Mouse (Mus musculus) mammary gland, adult 2 months (tissue): ENCODE measurements around the gene Dusp10. TPM values are rescaled to one million over a fixed set of nuclear protein-coding genes. Genes with fewer than 3 reads are reported as not detected.

Experiments used
- polyA plus RNA-seq: library from polyadenylated mRNA; depleted of rRNA; stranded (reverse); fragments of >200 nt; gene quantifications from 2 replicates; pipeline ENCODE4 v1.2.3, GENCODE M21; 2012; ENCODE audit warnings: low replicate concordance; rRNA removed

The Dusp10 gene
- 41.2 and 54.0 TPM in 2 replicates for polyA plus RNA-seq

GRCm38 (mm10) chr1:184013106-184013505 is at the start of gene Dusp10:
Gene Dusp10, plus strand, starts transcription at chr1:184013302.

GRCm38 (mm10) chr1:184034011-184034557 is 21.0 kb downstream of the Dusp10 start, which contains the start of gene 1700056E22Rik:
Gene 1700056E22Rik, minus strand, starts transcription at chr1:184034301.

Other genes starting within 250 kb of the Dusp10 start
- gene 1700056E22Rik, start 21.0 kb downstream of the Dusp10 start, polyA plus RNA-seq: 2.2 and 12.3 TPM in 2 replicates